Mouse (Mus musculus): ENCODE data around the gene Cldn9. TPM values are rescaled to one million over a fixed set of nuclear protein-coding genes. Genes with fewer than 3 reads are reported as not detected.
A peak's percentile ranks its signal among the peaks of the same experiment; 100 is the strongest.

Cldn9 gene
- polyA plus RNA-seq, 1 experiment from 2014 or later, result not detected

- H3K27me3 ChIP-seq (ENCODE audit: control insufficient read depth, insufficient read depth, low read depth, low read length), result peaks cover 66% of the 10 kb centered on the region
- no peaks in the 10 kb centered on the region for H3K9me3 ChIP-seq (replicated peaks; ENCODE audit: control insufficient read depth, low read length)
- ATAC-seq (ENCODE audit: low read depth), result no peak
- H3K27ac ChIP-seq (ENCODE audit: low read length), result no peak overlapping the region
- H3K4me2 ChIP-seq (ENCODE audit: low read depth, low read length), result no peak overlapping the region
- no peaks in the 10 kb centered on the region for H3K36me3 ChIP-seq (ENCODE audit: control insufficient read depth, insufficient read depth)
- 26% methylated on average over 15 of the region's 15 CpGs for WGBS (ENCODE audit: insufficient replicate concordance)
- H3K4me1 ChIP-seq (ENCODE audit: control insufficient read depth, low read depth, low read length), result peaks cover 4% of the 10 kb centered on the region; the same call in 1 of the 2 replicates
- no peak overlapping the region for H3K4me3 ChIP-seq (ENCODE audit: low read depth, low read length)
- H3K9ac ChIP-seq (ENCODE audit: low read depth, low read length), result no peak overlapping the region
These were observed 600 bp downstream of the Cldn9 start for GRCm38 (mm10) chr17:23683226-23683625.

GRCm38 (mm10) chr17:23682530-23682929, 1.3 kb downstream of the Cldn9 start:
- Histone ChIP-seq H3K9me3 (replicated peaks; ENCODE audit: control insufficient read depth, low read length) (no peaks in the 10 kb centered on the region), H3K27me3 (ENCODE audit: control insufficient read depth, insufficient read depth, low read depth, low read length) (peaks cover 73% of the 10 kb centered on the region), H3K4me3 (ENCODE audit: low read depth, low read length) (no peak overlapping the region), H3K9ac (ENCODE audit: low read depth, low read length) (no peak overlapping the region), H3K36me3 (ENCODE audit: control insufficient read depth, insufficient read depth) (no peaks in the 10 kb centered on the region), H3K27ac (ENCODE audit: low read length) (no peak overlapping the region), H3K4me1 (ENCODE audit: control insufficient read depth, low read depth, low read length) (peaks cover 4% of the 10 kb centered on the region), H3K4me2 (ENCODE audit: low read depth, low read length) (no peak overlapping the region)
- WGBS (ENCODE audit: insufficient replicate concordance), result 50% methylated on average over 3 of the region's 3 CpGs
- ATAC-seq (ENCODE audit: low read depth), result no peak

- H3K4me3 ChIP-seq (ENCODE audit: low read depth, low read length), result no peak overlapping the region
- H3K27me3 ChIP-seq (ENCODE audit: control insufficient read depth, insufficient read depth, low read depth, low read length), result peaks cover 78% of the 10 kb centered on the region
- H3K9me3 ChIP-seq (replicated peaks; ENCODE audit: control insufficient read depth, low read length), result no peaks in the 10 kb centered on the region
- H3K4me1 ChIP-seq (ENCODE audit: control insufficient read depth, low read depth, low read length), result peaks cover 4% of the 10 kb centered on the region
- ATAC-seq (ENCODE audit: low read depth), result no peak
- no peaks in the 10 kb centered on the region for H3K36me3 ChIP-seq (ENCODE audit: control insufficient read depth, insufficient read depth)
- no peak overlapping the region for H3K9ac ChIP-seq (ENCODE audit: low read depth, low read length)
- H3K27ac ChIP-seq (ENCODE audit: low read length), result no peak overlapping the region
- H3K4me2 ChIP-seq (ENCODE audit: low read depth, low read length), result no peak overlapping the region
- WGBS (ENCODE audit: insufficient replicate concordance), result 36% methylated on average over 4 of the region's 4 CpGs
These were observed 1.7 kb downstream of the Cldn9 start for GRCm38 (mm10) chr17:23682092-23682491.

DNA sequence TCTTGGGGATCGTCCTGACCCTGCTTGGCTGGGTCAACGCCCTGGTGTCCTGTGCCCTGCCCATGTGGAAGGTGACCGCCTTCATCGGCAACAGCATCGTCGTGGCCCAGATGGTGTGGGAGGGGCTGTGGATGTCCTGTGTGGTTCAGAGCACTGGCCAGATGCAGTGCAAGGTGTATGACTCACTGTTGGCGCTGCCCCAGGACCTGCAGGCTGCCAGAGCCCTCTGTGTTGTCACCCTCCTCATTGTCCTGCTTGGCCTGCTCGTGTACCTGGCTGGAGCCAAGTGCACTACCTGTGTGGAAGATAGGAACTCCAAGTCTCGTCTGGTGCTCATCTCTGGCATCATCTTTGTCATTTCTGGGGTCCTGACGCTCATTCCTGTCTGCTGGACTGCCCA, 2.7 kb downstream of the Cldn9 start:
- WGBS (ENCODE audit: insufficient replicate concordance), result 49% methylated on average over 10 of the region's 10 CpGs
- no peak for ATAC-seq (ENCODE audit: low read depth)
- no peak overlapping the region for H3K4me2 ChIP-seq (ENCODE audit: low read depth, low read length)

GRCm38 (mm10) chr17:23680336-23680735, 3.5 kb downstream of the Cldn9 start:
- 43% methylated on average over 9 of the region's 9 CpGs for WGBS (ENCODE audit: insufficient replicate concordance)
- Histone ChIP-seq H3K27me3 (ENCODE audit: control insufficient read depth, insufficient read depth, low read depth, low read length) (peaks cover 95% of the 10 kb centered on the region), H3K4me1 (ENCODE audit: control insufficient read depth, low read depth, low read length) (peaks cover 19% of the 10 kb centered on the region), H3K36me3 (ENCODE audit: control insufficient read depth, insufficient read depth) (no peaks in the 10 kb centered on the region), H3K4me3 (ENCODE audit: low read depth, low read length) (no peak overlapping the region), H3K9ac (ENCODE audit: low read depth, low read length) (no peak overlapping the region), H3K9me3 (replicated peaks; ENCODE audit: control insufficient read depth, low read length) (no peaks in the 10 kb centered on the region), H3K27ac (ENCODE audit: low read length) (no peak overlapping the region), H3K4me2 (ENCODE audit: low read depth, low read length) (no peak overlapping the region)
- no peak for ATAC-seq (ENCODE audit: low read depth)

More for the DNA sequence above, 2.7 kb downstream of the Cldn9 start:
- H3K9ac ChIP-seq (ENCODE audit: low read depth, low read length), result no peak overlapping the region
- peaks cover 13% of the 10 kb centered on the region for H3K4me1 ChIP-seq (ENCODE audit: control insufficient read depth, low read depth, low read length)
- H3K4me3 ChIP-seq (ENCODE audit: low read depth, low read length), result no peak overlapping the region
- peaks cover 88% of the 10 kb centered on the region for H3K27me3 ChIP-seq (ENCODE audit: control insufficient read depth, insufficient read depth, low read depth, low read length)
- no peaks in the 10 kb centered on the region for H3K9me3 ChIP-seq (replicated peaks; ENCODE audit: control insufficient read depth, low read length)
- H3K27ac ChIP-seq (ENCODE audit: low read length), result no peak overlapping the region
- H3K36me3 ChIP-seq (ENCODE audit: control insufficient read depth, insufficient read depth), result no peaks in the 10 kb centered on the region

DNA sequence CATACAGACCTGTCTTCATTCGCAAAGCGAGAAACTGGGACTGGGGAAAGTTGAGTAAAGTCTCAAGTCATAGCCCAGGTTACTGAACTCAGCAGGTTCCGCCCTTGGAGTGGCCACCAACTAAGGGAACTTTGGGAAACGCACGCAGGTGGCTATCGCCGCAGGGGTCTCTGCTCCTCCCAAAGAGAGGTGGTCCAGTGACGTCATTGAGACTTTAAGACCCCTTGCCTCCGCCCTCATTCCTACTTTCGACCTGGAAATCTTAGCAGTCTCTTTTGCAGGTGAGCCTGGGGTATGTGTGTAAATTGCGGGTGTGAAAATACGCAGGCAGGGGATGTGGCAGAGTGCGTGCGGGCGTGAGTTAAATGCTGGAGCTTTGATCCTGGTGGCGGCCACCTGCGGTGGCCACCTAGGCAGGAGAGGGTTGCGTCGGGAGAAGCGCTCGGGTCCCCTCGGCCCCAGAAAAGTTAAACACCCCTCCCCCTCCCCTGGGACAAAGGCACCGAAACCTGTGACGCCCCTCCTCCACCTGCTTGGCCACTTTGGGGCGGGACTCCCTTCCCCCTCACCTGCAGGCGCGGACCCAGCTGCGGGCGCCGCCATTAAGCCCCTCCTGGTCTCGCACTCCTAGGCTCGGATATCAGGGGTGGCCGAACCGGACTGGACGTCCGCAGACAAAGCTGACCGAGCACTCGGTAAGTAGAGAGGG, 4.5 kb downstream of the Cldn9 start, which contains the start of gene Cldn6:
Gene Cldn6 (plus strand): TSS at position 123 of the 709 bp plus-strand sequence.
- no peak within 1 kb of the TSS for H3K27ac ChIP-seq (ENCODE audit: low read length)
- peak within 1 kb of the TSS; percentile 17 for H3K4me3 ChIP-seq (ENCODE audit: low read depth, low read length)
- no peak for ATAC-seq (ENCODE audit: low read depth)
- no peak within 1 kb of the TSS for H3K9ac ChIP-seq (ENCODE audit: low read depth, low read length)
- no peaks in the 10 kb centered on the region for H3K36me3 ChIP-seq (ENCODE audit: control insufficient read depth, insufficient read depth)
- peak within 1 kb of the TSS; percentile 30; the same call in 1 of the 2 replicates for H3K4me2 ChIP-seq (ENCODE audit: low read depth, low read length)
- H3K27me3 ChIP-seq (ENCODE audit: control insufficient read depth, insufficient read depth, low read depth, low read length), result peaks cover 89% of the 10 kb centered on the region
- H3K9me3 ChIP-seq (replicated peaks; ENCODE audit: control insufficient read depth, low read length), result no peaks in the 10 kb centered on the region
- 6% methylated on average over 32 of the region's 38 CpGs for WGBS (ENCODE audit: insufficient replicate concordance)
- H3K4me1 ChIP-seq (ENCODE audit: control insufficient read depth, low read depth, low read length), result peaks cover 19% of the 10 kb centered on the region

- Histone ChIP-seq H3K4me1 (ENCODE audit: control insufficient read depth, low read depth, low read length) (peaks cover 25% of the 10 kb centered on the region), H3K4me2 (ENCODE audit: low read depth, low read length) (peak within 1 kb of the TSS; percentile 88), H3K9me3 (replicated peaks; ENCODE audit: control insufficient read depth, low read length) (no peaks in the 10 kb centered on the region), H3K36me3 (ENCODE audit: control insufficient read depth, insufficient read depth) (no peaks in the 10 kb centered on the region), H3K4me3 (ENCODE audit: low read depth, low read length) (peak within 1 kb of the TSS; percentile 61), H3K27ac (ENCODE audit: low read length) (no peak within 1 kb of the TSS), H3K27me3 (ENCODE audit: control insufficient read depth, insufficient read depth, low read depth, low read length) (peaks cover 69% of the 10 kb centered on the region), H3K9ac (ENCODE audit: low read depth, low read length) (peak within 1 kb of the TSS; percentile 45)
- peak; percentile 37 for ATAC-seq (ENCODE audit: low read depth)
- WGBS (ENCODE audit: insufficient replicate concordance), result under 1% methylated on average over 34 of the region's 34 CpGs
These were observed 6.6 kb downstream of the Cldn9 start, which contains the start of gene Tnfrsf12a for GRCm38 (mm10) chr17:23677236-23677679. Gene Tnfrsf12a, minus strand, starts transcription at chr17:23677468.

GRCm38 (mm10) chr17:23676473-23677031, 7.3 kb downstream of the Cldn9 start:
- H3K27ac ChIP-seq (ENCODE audit: low read length), result no peak overlapping the region
- no peaks in the 10 kb centered on the region for H3K9me3 ChIP-seq (replicated peaks; ENCODE audit: control insufficient read depth, low read length)
- no peaks in the 10 kb centered on the region for H3K36me3 ChIP-seq (ENCODE audit: control insufficient read depth, insufficient read depth)
- no peak for ATAC-seq (ENCODE audit: low read depth)
- 1% methylated on average over 37 of the region's 37 CpGs for WGBS (ENCODE audit: insufficient replicate concordance)
- H3K27me3 ChIP-seq (ENCODE audit: control insufficient read depth, insufficient read depth, low read depth, low read length), result peaks cover 62% of the 10 kb centered on the region
- peak overlapping the region; percentile 88 for H3K4me2 ChIP-seq (ENCODE audit: low read depth, low read length)
- peaks cover 25% of the 10 kb centered on the region for H3K4me1 ChIP-seq (ENCODE audit: control insufficient read depth, low read depth, low read length)
- H3K9ac ChIP-seq (ENCODE audit: low read depth, low read length), result peak overlapping the region; percentile 24; the same call in 1 of the 2 replicates
- peak overlapping the region; percentile 61 for H3K4me3 ChIP-seq (ENCODE audit: low read depth, low read length)

Measured in liver, embryonic 16.5 days (tissue).